Mouse (Mus musculus): ENCODE measurements at regions not wholly inside any gene's neighbourhood (a gene's known extent, or its start where the extent isn't known, plus 50 kb on each side); places are given as distances from the start of the nearest gene placed in this dataset.

DNA sequence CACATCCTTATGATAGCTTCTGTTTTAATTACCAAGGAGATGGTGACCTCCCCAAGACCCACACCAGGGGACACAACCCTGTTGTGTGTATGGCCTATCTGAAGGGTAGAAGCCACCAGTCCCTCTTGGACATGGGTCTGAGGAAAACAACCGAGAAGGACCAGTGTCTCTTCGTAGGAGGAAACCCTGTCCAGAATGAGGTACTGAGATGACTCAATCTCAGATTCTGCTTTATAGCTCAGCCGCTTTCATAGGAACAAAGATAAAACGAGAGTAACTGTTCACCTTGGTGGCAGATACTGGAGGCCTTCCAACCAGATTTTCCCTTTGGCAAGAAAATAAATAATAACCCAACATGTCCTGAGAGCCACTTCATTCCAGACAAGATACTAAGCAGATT lies 100.7 kb downstream of the Lmo4 start:
- no peak for ATAC-seq (ENCODE audit: low FRiP score, low read depth)
- no peaks in the 10 kb centered on the region for H3K27me3 ChIP-seq
- 87% methylated on average over 4 of the region's 4 CpGs for WGBS
- no peaks in the 10 kb centered on the region for H3K36me3 ChIP-seq
- no peak overlapping the region for H3K4me2 ChIP-seq (replicated peaks)
- no peak overlapping the region for H3K9ac ChIP-seq (replicated peaks)
- no peaks in the 10 kb centered on the region for H3K9me3 ChIP-seq
- peaks cover 7% of the 10 kb centered on the region for H3K4me1 ChIP-seq
- no peak overlapping the region for H3K27ac ChIP-seq (replicated peaks)
- no peak overlapping the region for H3K4me3 ChIP-seq

DNA sequence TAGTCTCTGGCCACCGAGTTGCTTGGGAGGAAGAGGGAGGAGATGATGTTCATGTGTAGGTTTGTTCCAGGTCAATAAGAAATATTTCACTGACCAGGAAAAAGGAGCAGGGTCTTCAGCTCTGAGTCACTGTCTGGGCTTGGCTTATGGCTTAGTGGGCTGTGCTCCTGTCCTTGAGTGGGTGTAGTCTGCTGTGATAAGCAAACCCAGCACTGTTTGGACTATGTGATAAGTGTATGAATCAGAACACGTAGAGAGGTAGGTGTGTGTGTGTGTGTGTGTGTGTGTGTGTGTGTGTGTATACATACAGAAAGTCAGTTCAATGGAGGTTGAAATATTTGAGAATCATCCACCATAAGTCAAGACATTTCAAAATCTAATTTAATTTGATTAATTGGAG lies 105.6 kb downstream of the Lmo4 start:
- ATAC-seq (ENCODE audit: low FRiP score, low read depth), result no peak
- H3K9ac ChIP-seq (replicated peaks), result no peak overlapping the region
- H3K4me1 ChIP-seq, result no peaks in the 10 kb centered on the region; the same call in 1 of the 2 replicates
- no peak overlapping the region for H3K4me3 ChIP-seq
- H3K4me2 ChIP-seq (replicated peaks), result no peak overlapping the region
- no peaks in the 10 kb centered on the region for H3K36me3 ChIP-seq
- H3K9me3 ChIP-seq, result no peaks in the 10 kb centered on the region
- 94% methylated on average over 2 of the region's 2 CpGs for WGBS
- H3K27ac ChIP-seq (replicated peaks), result no peak overlapping the region
- no peaks in the 10 kb centered on the region for H3K27me3 ChIP-seq

DNA sequence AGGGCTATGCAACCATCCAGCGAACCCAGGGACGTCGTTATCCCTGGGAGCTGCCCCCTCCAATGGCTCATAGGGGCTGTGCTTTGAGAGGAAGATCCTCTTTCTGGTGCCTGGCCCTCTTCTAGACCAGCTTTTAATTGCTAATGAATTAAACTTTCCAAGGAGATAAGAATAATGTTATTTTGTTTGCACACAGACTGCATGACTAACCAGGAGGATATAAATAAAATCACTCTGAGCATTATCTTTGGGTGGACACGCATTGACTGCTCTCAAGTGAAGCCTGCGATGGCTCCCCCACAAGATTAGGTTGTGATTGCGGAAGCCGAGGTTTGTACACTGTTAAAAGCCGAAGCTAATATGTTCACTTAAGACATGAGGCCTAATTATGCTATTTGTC lies 106.3 kb downstream of the Lmo4 start:
- Histone ChIP-seq H3K4me3 (no peak overlapping the region), H3K9ac (replicated peaks) (no peak overlapping the region), H3K36me3 (no peaks in the 10 kb centered on the region), H3K4me1 (no peaks in the 10 kb centered on the region; the same call in 1 of the 2 replicates), H3K4me2 (replicated peaks) (no peak overlapping the region), H3K9me3 (no peaks in the 10 kb centered on the region), H3K27me3 (no peaks in the 10 kb centered on the region), H3K27ac (replicated peaks) (no peak overlapping the region)
- WGBS, result 71% methylated on average over 8 of the region's 8 CpGs
- no peak for ATAC-seq (ENCODE audit: low FRiP score, low read depth)

DNA sequence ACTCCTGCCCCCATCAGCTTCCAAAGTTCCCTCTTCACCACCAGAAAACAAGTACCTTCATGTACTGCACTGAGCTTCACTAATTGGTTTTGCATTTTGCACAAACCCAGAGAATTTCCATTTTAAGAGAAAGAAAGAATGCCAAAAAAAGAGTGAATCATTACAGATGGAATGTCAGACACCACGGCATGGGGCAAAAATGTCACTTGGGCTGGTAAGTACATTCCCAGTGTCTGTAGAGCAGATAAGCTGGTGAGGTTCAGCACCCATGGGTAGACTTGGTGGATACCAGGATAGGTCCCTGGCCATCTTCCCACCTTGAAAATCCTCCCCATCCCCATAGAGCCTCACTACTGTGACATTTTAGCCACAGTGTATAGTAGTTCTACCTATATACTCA lies 113.8 kb downstream of the Lmo4 start:
- no peak overlapping the region for H3K4me2 ChIP-seq (replicated peaks)
- 85% methylated on average over 1 of the region's 1 CpGs for WGBS
- no peaks in the 10 kb centered on the region for H3K4me1 ChIP-seq
- no peaks in the 10 kb centered on the region for H3K27me3 ChIP-seq
- no peak for ATAC-seq (ENCODE audit: low FRiP score, low read depth)
- no peaks in the 10 kb centered on the region for H3K9me3 ChIP-seq
- no peaks in the 10 kb centered on the region for H3K36me3 ChIP-seq
- no peak overlapping the region for H3K27ac ChIP-seq (replicated peaks)
- H3K4me3 ChIP-seq, result no peak overlapping the region
- H3K9ac ChIP-seq (replicated peaks), result no peak overlapping the region

DNA sequence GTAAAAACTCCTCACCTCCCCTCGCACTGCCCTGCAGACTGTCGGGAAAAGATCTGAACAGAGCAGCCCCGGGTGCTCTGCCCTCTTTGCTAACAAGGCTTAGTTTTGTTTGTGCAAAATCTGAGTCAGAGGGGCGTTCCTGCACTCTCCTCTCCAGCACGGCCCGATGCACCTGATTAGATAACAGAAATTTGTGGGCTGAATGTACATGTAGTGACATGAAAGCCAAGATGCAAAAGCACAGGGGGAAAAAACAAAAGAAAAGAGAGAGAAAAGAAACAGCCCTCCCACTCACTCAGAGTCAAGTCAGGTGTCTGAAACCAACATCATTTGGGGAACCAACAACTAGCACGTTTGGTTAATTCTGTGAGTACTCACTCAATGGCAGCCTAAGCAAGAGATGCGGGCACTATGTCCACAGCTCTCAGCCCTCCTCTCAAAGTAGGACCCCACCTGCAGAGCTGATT lies 115.2 kb downstream of the Lmo4 start:
- Histone ChIP-seq H3K36me3 (no peaks in the 10 kb centered on the region), H3K27me3 (no peaks in the 10 kb centered on the region), H3K27ac (replicated peaks) (no peak overlapping the region), H3K9ac (replicated peaks) (no peak overlapping the region), H3K4me2 (replicated peaks) (no peak overlapping the region), H3K4me1 (no peaks in the 10 kb centered on the region), H3K9me3 (no peaks in the 10 kb centered on the region), H3K4me3 (no peak overlapping the region)
- ATAC-seq (ENCODE audit: low FRiP score, low read depth), result no peak
- 57% methylated on average over 8 of the region's 8 CpGs for WGBS

DNA sequence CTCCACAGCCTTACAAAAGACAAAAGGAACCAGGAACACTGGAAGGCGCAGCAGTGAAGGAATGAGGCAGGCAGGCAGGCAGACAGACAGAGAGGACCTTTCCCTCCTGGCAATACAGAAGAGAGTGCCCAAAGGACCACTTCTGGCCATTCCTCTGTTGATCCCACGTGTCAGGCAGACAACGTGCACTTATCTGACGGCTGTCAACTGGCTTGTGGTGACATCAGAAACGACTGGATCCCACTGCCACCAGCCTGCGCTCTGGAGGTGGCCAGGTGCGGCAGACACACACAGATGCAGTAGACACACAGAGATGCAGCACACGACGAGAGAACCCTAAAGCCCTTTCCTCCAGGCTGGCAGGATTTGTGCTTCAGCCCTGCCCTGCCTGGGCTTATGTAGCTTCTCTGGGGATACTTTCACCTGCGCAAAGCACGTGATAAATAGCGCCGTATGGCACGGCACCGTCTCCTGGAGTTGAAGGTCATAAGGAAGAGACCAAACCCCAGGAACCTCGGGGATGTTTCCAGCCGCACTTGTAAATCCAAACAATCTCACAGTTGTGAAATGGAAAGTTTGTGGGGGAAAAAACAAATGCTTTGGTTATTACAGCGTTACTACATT lies 116.6 kb downstream of the Lmo4 start:
- H3K9me3 ChIP-seq, result no peaks in the 10 kb centered on the region
- no peak for ATAC-seq (ENCODE audit: low FRiP score, low read depth)

DNA sequence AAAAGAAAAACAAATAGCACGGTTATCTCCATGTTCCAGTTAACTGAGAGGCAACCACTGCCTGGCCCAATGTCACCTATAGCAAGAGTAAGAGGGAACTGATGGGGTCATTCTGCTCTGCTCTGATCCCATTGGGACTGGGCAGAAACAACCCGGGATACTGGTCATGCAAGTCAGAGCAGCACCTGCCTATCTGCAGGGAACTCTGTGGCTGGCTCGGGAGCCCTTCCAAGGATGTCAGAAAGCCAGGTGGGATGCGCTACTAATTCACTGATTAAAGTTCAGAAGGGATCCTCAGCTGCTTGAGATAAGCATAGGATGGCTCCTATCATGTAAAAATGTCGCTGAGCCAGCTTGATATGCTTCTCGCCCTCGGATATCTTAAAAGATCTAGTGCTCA lies 117.2 kb downstream of the Lmo4 start:
- no peak overlapping the region for H3K4me3 ChIP-seq
- no peaks in the 10 kb centered on the region for H3K4me1 ChIP-seq
- no peak overlapping the region for H3K27ac ChIP-seq (replicated peaks)
- no peaks in the 10 kb centered on the region for H3K9me3 ChIP-seq
- H3K4me2 ChIP-seq (replicated peaks), result no peak overlapping the region
- no peaks in the 10 kb centered on the region for H3K27me3 ChIP-seq
- no peak for ATAC-seq (ENCODE audit: low FRiP score, low read depth)
- H3K9ac ChIP-seq (replicated peaks), result no peak overlapping the region
- H3K36me3 ChIP-seq, result no peaks in the 10 kb centered on the region
- 87% methylated on average over 7 of the region's 7 CpGs for WGBS

More for the DNA sequence above, 116.6 kb downstream of the Lmo4 start:
- no peak overlapping the region for H3K4me2 ChIP-seq (replicated peaks)
- H3K4me3 ChIP-seq, result no peak overlapping the region
- H3K27ac ChIP-seq (replicated peaks), result no peak overlapping the region
- 79% methylated on average over 18 of the region's 18 CpGs for WGBS
- H3K9ac ChIP-seq (replicated peaks), result no peak overlapping the region
- H3K27me3 ChIP-seq, result no peaks in the 10 kb centered on the region
- H3K36me3 ChIP-seq, result no peaks in the 10 kb centered on the region
- no peaks in the 10 kb centered on the region for H3K4me1 ChIP-seq

DNA sequence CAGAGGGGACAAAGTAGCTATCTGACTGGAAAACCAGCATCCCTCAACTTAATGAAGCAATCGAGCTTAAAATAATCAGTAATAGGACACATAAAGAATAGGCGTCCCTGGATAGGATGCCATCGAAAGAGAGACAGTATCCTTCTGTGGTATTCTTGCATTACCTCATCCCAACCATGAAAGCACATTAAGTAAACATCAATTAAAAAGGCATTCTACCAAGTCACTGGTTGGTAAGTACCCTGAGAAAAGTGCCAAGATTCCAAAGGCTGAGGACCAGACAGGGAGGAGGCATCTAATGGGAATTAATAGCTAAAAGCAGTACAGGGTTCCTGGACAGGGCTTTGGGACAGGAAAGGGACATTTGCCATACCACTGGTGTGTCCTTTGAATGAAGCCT lies 118.8 kb downstream of the Lmo4 start:
- ATAC-seq (ENCODE audit: low FRiP score, low read depth), result no peak
- Histone ChIP-seq H3K36me3 (no peaks in the 10 kb centered on the region), H3K4me2 (replicated peaks) (no peak overlapping the region), H3K9ac (replicated peaks) (no peak overlapping the region), H3K4me1 (no peaks in the 10 kb centered on the region), H3K27me3 (no peaks in the 10 kb centered on the region), H3K4me3 (no peak overlapping the region), H3K9me3 (no peaks in the 10 kb centered on the region), H3K27ac (replicated peaks) (no peak overlapping the region)
- whole genome bisulfite sequencing, result 84% methylated on average over 3 of the region's 3 CpGs

DNA sequence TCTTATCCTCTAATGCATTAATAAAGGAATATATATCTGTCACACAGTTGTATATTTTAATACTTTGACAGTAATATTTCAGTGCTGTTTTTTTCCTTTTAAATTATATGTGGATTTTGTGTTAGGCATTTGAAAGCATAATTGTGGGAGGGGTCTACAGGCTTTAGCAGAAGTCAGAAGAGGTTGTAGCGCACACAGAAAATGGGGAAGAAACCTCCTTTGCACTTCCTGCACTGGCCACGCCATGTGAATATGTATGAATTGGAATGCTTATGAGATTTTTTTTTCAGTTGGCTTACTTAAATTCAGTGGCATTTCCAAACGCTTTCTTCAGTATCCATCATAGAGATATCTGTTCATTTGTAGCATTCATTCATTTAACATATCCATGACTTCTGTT lies 125.1 kb downstream of the Lmo4 start:
- Histone ChIP-seq H3K9ac (replicated peaks) (no peak overlapping the region), H3K36me3 (no peaks in the 10 kb centered on the region), H3K4me1 (no peaks in the 10 kb centered on the region), H3K27ac (replicated peaks) (no peak overlapping the region), H3K9me3 (no peaks in the 10 kb centered on the region), H3K4me3 (no peak overlapping the region), H3K27me3 (no peaks in the 10 kb centered on the region), H3K4me2 (replicated peaks) (no peak overlapping the region)
- WGBS, result 90% methylated on average over 3 of the region's 3 CpGs
- ATAC-seq (ENCODE audit: low FRiP score, low read depth), result no peak

DNA sequence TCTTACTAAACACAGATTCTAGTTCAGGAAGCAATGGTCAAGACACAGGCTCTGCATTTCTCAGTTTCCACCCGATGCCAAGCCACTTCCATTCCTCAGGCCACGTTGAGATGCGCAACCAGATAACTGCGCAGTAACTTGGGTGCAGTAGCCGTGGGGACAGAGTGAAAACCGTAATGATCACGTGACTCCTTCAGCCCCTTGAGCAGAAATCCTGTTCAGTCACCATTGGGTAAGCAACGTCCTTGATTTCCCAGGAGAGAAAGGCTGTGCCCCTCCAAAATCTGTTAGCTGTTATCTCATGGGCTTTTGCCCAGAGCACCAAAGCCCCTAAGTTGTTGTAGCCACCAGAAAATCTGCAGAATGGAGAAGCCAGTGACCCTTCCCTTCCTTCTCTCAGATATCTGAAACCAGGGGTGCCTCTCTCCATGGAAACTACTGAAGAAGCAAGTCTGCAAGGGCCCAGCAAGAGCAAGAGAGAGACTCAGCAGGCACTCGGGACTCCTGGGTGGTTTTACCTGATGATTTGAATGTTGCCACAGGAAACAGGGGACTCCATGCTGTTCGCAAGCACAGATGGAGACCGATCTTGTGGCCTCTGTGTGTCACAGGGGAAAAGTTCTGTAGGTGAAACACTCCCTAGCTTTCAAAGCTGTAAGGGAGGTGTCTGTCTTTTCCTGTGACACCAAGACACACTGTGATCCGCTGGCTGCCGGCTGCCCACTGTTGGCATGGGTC lies 126.7 kb downstream of the Lmo4 start:
- H3K4me3 ChIP-seq, result no peak overlapping the region
- H3K9me3 ChIP-seq, result no peaks in the 10 kb centered on the region
- no peak overlapping the region for H3K27ac ChIP-seq (replicated peaks)
- no peaks in the 10 kb centered on the region for H3K4me1 ChIP-seq
- H3K9ac ChIP-seq (replicated peaks), result no peak overlapping the region
- no peak overlapping the region for H3K4me2 ChIP-seq (replicated peaks)
- ATAC-seq (ENCODE audit: low FRiP score, low read depth), result no peak
- no peaks in the 10 kb centered on the region for H3K27me3 ChIP-seq
- H3K36me3 ChIP-seq, result no peaks in the 10 kb centered on the region
- 78% methylated on average over 13 of the region's 13 CpGs for WGBS

DNA sequence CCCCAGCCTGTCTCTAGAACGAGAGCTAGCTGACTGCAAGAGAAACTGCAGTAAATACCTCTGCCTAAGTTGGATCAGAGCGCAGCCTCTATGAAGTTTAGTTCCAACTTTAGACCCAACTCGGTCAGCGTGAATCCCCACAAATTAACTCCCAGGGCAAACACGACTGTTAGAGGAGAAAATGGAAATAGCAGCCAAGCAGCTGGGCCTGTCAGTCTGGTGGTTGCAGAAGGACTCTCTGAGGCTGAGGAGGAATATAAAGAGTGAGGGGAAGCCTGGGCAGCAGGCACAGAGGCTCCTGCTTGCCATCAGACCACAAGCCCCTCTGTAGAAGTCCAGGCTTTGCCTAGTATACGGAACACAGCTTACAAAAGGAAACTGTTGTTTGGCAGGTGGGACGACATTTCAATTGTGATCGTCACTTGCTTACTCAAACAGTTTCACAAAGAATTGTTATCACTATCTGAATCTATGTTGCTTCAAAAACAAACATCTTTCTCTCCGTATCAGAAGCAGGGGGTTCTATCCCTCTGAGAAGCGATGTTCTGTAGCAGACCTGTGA lies 135.0 kb downstream of the Lmo4 start:
- WGBS, result 87% methylated on average over 10 of the region's 10 CpGs

DNA sequence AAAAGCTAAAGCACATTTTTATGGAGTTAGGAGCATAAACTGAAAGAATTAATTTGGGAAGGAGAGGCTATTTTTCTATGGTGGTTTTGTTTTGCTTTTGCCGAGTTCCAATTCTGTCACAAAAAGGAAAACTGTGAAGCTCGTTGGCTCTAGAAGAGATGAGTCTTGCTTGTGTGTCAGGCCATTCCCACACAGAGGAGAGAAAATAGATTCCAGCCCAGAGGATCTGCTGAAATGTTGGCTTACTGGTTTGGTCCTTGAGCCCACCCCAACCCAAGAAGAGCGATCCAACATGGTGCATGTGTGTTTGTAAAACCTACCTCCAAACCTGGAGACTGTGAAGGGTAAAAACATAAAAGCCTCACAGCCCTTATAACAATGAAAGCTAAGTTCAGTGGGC lies 138.0 kb downstream of the Lmo4 start:
- H3K9ac ChIP-seq (replicated peaks), result no peak overlapping the region

More for the DNA sequence above, 135.0 kb downstream of the Lmo4 start:
- no peak overlapping the region for H3K9ac ChIP-seq (replicated peaks)
- H3K36me3 ChIP-seq, result no peaks in the 10 kb centered on the region
- ATAC-seq (ENCODE audit: low FRiP score, low read depth), result no peak
- H3K27ac ChIP-seq (replicated peaks), result no peak overlapping the region
- no peaks in the 10 kb centered on the region for H3K27me3 ChIP-seq
- H3K4me1 ChIP-seq, result no peaks in the 10 kb centered on the region
- H3K9me3 ChIP-seq, result no peaks in the 10 kb centered on the region
- no peak overlapping the region for H3K4me2 ChIP-seq (replicated peaks)
- no peak overlapping the region for H3K4me3 ChIP-seq

More for the DNA sequence above, 138.0 kb downstream of the Lmo4 start:
- no peak for ATAC-seq (ENCODE audit: low FRiP score, low read depth)
- H3K9me3 ChIP-seq, result no peaks in the 10 kb centered on the region
- H3K4me3 ChIP-seq, result no peak overlapping the region
- H3K4me1 ChIP-seq, result no peaks in the 10 kb centered on the region
- H3K4me2 ChIP-seq (replicated peaks), result no peak overlapping the region
- H3K27ac ChIP-seq (replicated peaks), result no peak overlapping the region
- H3K36me3 ChIP-seq, result no peaks in the 10 kb centered on the region
- 92% methylated on average over 3 of the region's 3 CpGs for WGBS
- H3K27me3 ChIP-seq, result no peaks in the 10 kb centered on the region
